Mouse (Mus musculus) liver, embryonic 15.5 days (tissue): ENCODE data around the gene C1ql4. TPM values are rescaled to one million over a fixed set of nuclear protein-coding genes. Genes with fewer than 3 reads are reported as not detected.
"Not testable (repeated sequence)": the region's sequence is repeated elsewhere in the genome, so short reads cannot be mapped to it uniquely, and the experiment has no call there.

ENCODE experiments used
- ATAC-seq: fragments of 200-750 bp; cut with Nextera tagmentation; 2 replicates; pipeline ENCODE4 v1.8.0; 2017; ENCODE audit warnings: moderate number of reproducible peaks, mild to moderate bottlenecking, moderate library complexity; ENCODE audit not compliant: insufficient read depth
- H3K27ac ChIP-seq: fragments of 300-500 bp; sonication (generic); replicated peaks from 2 replicates; pipeline ENCODE4 v1.5.1; 2015; ENCODE audit warnings: mild to moderate bottlenecking, inconsistent platforms
- H3K27me3 ChIP-seq: fragments of 300-500 bp; sonication (generic); 2 replicates; pipeline ENCODE4 v1.6.1; 2015; ENCODE audit warnings: mild to moderate bottlenecking, inconsistent platforms
- H3K36me3 ChIP-seq: fragments of 300-500 bp; sonication (generic); replicated peaks from 2 replicates; pipeline ENCODE4 v1.6.1; 2015; ENCODE audit warnings: moderate library complexity, mild to moderate bottlenecking, inconsistent platforms
- H3K4me1 ChIP-seq: fragments of 300-500 bp; sonication (generic); replicated peaks from 2 replicates; pipeline ENCODE4 v1.6.1; 2015; ENCODE audit warnings: inconsistent platforms
- H3K4me2 ChIP-seq: fragments of 300-500 bp; sonication (generic); 2 replicates; pipeline ENCODE4 v1.6.1; 2015; ENCODE audit warnings: moderate library complexity, mild to moderate bottlenecking, inconsistent platforms
- H3K4me3 ChIP-seq: fragments of 300-500 bp; sonication (generic); replicated peaks from 2 replicates; pipeline ENCODE4 v1.5.1; 2015; ENCODE audit warnings: mild to moderate bottlenecking, inconsistent platforms
- H3K9ac ChIP-seq: fragments of 300-500 bp; sonication (generic); 2 replicates; pipeline ENCODE4 v1.6.1; 2015; ENCODE audit warnings: moderate library complexity, mild to moderate bottlenecking, inconsistent platforms
- H3K9me3 ChIP-seq: fragments of 300-500 bp; sonication (generic); replicated peaks from 2 replicates; pipeline ENCODE4 v1.6.1; 2016; ENCODE audit warnings: inconsistent platforms
- WGBS: fragments of 180-500 bp; shearing (Covaris S2); methylation state at CpG from one replicate; pipeline ENCODE4 v1.1.7; 2015; ENCODE audit warnings: mixed read lengths; ENCODE audit not compliant: insufficient replicate concordance; 5-methylcytosine and 5-hydroxymethylcytosine counted together
- polyA plus RNA-seq: library from polyadenylated mRNA; unstranded; fragments of >200 nt; fragmentation: Nextera tagmentation; extraction: Ambion mirVana; gene quantifications from 2 replicates; pipeline ENCODE4 v1.2.1, GENCODE M21; 2015

Gene C1ql4
- polyA plus RNA-seq, 1 experiment from 2014 or later: not detected

DNA sequence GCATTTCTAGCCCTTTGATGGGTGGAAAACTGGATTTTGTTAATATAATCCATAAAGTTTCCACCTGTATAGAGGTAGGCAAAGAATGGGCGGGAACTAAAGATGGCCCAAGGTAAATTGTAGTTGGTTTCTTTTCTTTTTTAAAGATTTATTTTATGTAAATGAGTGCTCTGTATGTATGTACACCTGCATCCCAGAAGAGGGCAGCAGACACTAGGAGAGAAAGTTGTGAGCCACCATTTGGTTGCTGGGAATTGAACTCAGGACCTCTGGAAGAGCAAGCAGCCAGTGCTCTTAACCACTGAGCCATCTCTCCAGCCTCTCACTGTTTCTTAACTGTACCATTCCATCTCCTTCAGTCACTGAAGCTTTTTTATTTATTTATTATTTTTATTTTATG is 15.6 kb downstream of the C1ql4 start:
- Histone ChIP-seq H3K4me3 (no peak overlapping the region), H3K9me3 (no peaks in the 10 kb centered on the region; the same call in 1 of the 2 replicates), H3K36me3 (peaks cover 7% of the 10 kb centered on the region), H3K4me1 (peaks cover 23% of the 10 kb centered on the region), H3K27ac (no peak overlapping the region), H3K9ac (no peak overlapping the region), H3K27me3 (peaks cover 16% of the 10 kb centered on the region), H3K4me2 (no peak overlapping the region)
- ATAC-seq: no peak
- 53% methylated on average over 1 of the region's 1 CpGs for WGBS

DNA sequence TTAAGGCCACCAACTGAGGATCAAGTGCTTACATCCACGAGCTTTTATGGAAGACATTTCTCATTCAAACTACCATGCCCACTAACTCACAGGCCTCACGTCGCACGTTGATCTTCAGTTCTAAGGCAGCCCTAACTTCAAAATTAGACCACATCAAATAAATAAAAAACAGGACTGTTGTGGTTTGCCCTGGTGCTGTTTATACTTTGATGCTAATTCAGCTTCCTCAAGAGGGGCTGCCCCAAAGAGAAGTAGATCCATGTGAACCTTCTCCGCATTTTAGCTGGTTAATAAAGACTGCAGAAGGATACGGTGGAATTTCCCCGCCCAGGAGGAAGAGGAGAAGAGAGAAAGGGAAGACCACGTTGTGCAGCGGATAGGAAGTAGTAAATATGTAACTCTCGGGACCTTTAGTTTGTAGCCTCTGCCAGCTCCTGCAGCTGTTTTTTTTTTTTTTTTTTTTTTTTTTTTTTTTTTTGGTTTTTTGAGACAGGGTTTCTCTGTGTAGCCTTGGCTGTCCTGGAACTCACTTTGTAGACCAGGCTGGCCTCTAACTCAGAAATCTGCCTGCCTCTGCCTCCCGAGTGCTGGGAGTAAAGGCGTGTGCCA is 22.0 kb downstream of the C1ql4 start:
- ATAC-seq: no peak

DNA sequence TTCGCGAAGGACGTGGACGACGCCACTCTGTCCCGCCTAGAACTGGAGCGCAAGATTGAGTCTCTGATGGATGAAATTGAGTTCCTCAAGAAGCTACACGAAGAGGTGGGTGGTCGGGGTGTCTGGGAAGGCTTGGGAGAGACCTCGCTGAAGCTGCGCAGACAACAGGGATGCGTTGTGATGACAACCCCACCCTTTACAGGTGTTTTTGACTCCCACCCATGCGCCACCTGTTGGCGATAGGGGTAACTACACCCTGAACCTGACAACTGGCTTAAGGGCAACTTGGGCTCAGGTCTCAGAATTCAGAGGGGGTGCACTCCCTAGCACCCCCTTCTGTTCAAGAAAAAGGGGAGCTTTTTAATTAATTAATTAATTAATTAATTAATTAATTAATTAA is 31.3 kb downstream of the C1ql4 start:
- ATAC-seq: no peak
- H3K9ac ChIP-seq: no peak overlapping the region
- H3K36me3 ChIP-seq: no peaks in the 10 kb centered on the region
- no peak overlapping the region for H3K4me3 ChIP-seq
- no peaks in the 10 kb centered on the region for H3K9me3 ChIP-seq
- peaks cover 16% of the 10 kb centered on the region for H3K4me1 ChIP-seq
- peak overlapping the region; percentile 55; the same call in 1 of the 2 replicates for H3K4me2 ChIP-seq
- H3K27me3 ChIP-seq: peaks cover 94% of the 10 kb centered on the region
- H3K27ac ChIP-seq: no peak overlapping the region
- 11% methylated on average over 14 of the region's 14 CpGs for WGBS

More for the DNA sequence above, 22.0 kb downstream of the C1ql4 start:
- 55% methylated on average over 12 of the region's 12 CpGs for WGBS
- H3K9ac ChIP-seq: no peak overlapping the region
- H3K4me3 ChIP-seq: no peak overlapping the region
- H3K4me1 ChIP-seq: no peaks in the 10 kb centered on the region
- no peaks in the 10 kb centered on the region for H3K36me3 ChIP-seq
- H3K9me3 ChIP-seq: no peaks in the 10 kb centered on the region
- no peak overlapping the region for H3K4me2 ChIP-seq
- peaks cover 59% of the 10 kb centered on the region for H3K27me3 ChIP-seq
- no peak overlapping the region for H3K27ac ChIP-seq

DNA sequence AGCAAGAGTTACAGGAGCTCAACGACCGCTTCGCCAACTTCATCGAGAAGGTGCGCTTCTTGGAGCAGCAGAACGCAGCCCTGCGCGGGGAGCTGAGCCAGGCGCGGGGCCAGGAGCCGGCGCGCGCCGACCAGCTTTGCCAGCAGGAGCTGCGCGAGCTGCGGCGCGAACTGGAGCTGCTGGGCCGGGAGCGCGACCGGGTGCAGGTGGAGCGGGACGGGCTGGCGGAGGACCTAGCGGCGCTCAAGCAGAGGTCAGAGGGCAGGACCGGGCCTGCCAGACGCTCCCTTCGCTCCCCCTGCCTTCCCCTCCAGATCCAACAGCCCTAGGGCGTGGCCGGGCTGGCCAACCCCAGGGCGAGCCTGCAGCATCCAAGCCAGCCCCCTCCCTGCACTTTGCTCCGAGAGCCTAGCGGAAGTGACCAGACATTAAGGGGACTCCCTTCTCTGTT is 32.1 kb downstream of the C1ql4 start:
- no peak overlapping the region for H3K27ac ChIP-seq
- no peaks in the 10 kb centered on the region for H3K36me3 ChIP-seq
- ATAC-seq: peak; percentile 38
- peak overlapping the region; percentile 29 for H3K4me3 ChIP-seq
- no peak overlapping the region; the same call in 1 of the 2 replicates for H3K9ac ChIP-seq
- H3K27me3 ChIP-seq: peaks cover 96% of the 10 kb centered on the region
- peak overlapping the region; percentile 55 for H3K4me2 ChIP-seq
- under 1% methylated on average over 37 of the region's 37 CpGs for WGBS
- H3K9me3 ChIP-seq: no peaks in the 10 kb centered on the region
- H3K4me1 ChIP-seq: peaks cover 16% of the 10 kb centered on the region

DNA sequence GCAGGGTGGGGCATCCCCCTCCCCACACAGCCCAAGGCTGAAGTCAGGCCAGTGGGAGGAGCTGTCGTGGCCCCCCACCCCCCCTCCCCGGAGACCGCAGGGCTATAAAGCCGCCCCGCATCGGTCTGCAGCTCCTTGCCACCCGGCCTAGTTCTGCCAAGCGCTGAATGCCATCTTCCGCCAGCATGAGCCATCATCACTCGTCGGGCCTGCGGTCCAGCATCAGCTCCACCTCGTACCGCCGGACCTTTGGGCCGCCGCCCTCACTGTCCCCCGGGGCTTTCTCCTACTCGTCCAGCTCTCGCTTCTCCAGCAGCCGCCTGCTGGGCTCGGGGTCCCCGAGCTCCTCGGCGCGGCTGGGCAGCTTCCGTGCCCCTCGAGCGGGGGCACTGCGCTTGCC is 32.6 kb downstream of the C1ql4 start, which contains the start of gene Prph:
Gene Prph (plus strand): TSS at position 135 of the 400 bp plus-strand sequence.
- Histone ChIP-seq H3K4me3 (peak within 1 kb of the TSS; percentile 29), H3K9ac (no peak within 1 kb of the TSS; the same call in 1 of the 2 replicates), H3K4me2 (peak within 1 kb of the TSS; percentile 55), H3K27me3 (peaks cover 96% of the 10 kb centered on the region), H3K27ac (no peak within 1 kb of the TSS), H3K9me3 (no peaks in the 10 kb centered on the region), H3K4me1 (peaks cover 21% of the 10 kb centered on the region), H3K36me3 (no peaks in the 10 kb centered on the region)
- 3% methylated on average over 30 of the region's 30 CpGs for WGBS
- ATAC-seq: no peak

DNA sequence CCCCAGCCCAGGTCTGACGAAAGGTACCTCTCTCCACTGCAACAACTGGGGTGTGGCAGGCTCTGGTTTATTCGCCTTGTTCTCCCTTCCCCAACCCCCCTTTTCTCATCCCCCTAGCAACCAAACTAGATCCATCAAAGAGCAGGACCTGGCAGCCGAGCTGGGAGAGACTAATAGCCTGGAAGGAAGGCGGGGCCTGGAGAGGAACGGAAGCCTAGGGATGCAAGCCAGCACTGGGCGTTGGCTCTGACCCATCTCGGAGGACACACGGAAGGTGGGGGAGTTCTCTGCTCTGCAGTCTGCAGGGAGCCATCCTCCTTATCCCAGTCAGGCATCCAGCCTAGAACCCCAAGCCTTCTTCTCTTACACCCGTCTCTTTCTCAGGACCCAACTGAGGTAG is 34.2 kb downstream of the C1ql4 start:
- Histone ChIP-seq H3K9me3 (no peaks in the 10 kb centered on the region), H3K4me3 (no peak overlapping the region), H3K27me3 (peaks cover 88% of the 10 kb centered on the region), H3K4me2 (no peak overlapping the region), H3K27ac (no peak overlapping the region), H3K4me1 (peaks cover 26% of the 10 kb centered on the region), H3K9ac (no peak overlapping the region), H3K36me3 (no peaks in the 10 kb centered on the region)
- 30% methylated on average over 9 of the region's 9 CpGs for WGBS
- no peak for ATAC-seq

DNA sequence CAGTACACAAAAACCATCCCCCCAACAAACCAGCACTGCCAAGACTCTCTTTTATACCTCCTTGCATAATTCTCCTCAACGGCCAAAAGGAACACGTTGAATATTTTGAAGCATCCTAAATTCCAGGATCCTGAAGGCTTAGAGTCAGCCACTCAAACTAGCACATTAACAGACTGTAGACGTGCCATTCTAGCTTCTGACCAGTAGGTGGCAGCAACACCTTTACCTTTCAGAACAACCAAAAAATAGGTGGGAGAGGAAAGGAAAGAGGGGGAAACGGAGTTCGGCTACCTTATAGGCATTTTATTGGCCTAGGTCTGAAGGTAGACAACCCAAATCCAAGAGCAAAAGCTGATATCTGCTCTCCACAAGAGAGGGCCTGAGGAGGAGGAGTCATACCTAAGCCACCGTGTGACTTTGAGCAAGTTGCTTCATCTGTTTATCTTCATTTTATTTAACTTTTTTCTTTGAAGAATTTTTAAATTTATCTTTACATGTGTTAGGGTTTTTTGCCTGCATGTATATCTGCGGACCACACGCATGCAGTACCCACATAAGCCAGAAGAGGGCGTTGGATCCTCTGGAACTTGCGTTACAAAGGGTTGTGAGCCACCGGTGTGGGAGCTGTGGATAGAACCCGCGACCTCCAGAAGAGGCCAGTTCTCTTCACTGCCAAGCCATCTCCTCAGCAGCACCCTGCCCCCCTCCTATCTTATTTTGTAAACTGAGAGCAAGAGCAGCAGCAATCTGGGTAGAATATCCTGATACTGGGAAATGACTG is 38.0 kb downstream of the C1ql4 start:
- Histone ChIP-seq H3K27ac (no peak overlapping the region), H3K4me2 (no peak overlapping the region), H3K36me3 (no peaks in the 10 kb centered on the region), H3K9me3 (no peaks in the 10 kb centered on the region), H3K9ac (no peak overlapping the region), H3K27me3 (peaks cover 56% of the 10 kb centered on the region), H3K4me3 (no peak overlapping the region), H3K4me1 (peaks cover 10% of the 10 kb centered on the region)
- ATAC-seq: no peak
- WGBS: 27% methylated on average over 13 of the region's 13 CpGs

DNA sequence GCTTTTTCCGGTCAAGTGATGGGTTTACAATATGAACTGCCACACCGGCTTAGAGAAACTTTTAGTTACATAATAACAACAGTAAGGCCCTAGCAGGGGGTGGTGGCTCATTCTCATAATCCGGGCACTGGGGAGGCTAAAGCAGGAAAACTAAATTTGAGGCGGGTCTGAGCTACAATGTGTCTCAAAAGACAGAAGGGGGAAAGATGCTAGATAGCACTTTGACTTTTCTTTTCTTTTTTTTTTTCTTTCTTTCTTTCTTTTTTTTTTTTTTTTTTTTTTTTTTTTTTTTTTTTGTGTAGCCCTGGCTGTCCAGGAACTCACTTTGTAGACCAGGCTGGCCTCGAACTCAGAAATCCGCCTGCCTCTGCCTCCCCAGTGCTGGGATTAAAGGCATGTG is 41.9 kb downstream of the C1ql4 start:
- 69% methylated on average over 6 of the region's 6 CpGs for WGBS
- not testable (repeated sequence) for ATAC-seq, H3K4me2 ChIP-seq, H3K9ac ChIP-seq, H3K27ac ChIP-seq, H3K36me3 ChIP-seq, H3K4me3 ChIP-seq, H3K9me3 ChIP-seq
- Histone ChIP-seq H3K27me3 (peaks cover 32% of the 10 kb centered on the region), H3K4me1 (peaks cover 28% of the 10 kb centered on the region)

DNA sequence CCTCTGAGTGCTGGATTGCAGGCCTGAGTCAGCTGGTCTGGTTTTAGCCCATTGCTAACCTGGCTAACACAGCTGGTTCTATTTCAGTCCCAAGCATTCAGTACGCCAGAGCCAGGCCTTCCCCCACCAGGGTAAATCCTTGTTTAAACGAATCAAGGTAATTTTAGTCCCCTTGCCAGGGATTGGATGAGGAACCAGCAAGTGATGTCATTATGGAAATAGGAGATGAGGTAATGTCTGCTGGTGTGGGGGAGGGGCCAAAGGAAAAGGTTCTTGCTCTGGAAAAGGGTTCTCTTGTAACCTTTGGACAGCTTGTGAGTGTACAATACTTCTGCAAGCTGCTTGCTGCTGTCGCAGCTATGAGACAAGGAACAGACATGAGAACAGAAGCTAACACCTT is 42.8 kb downstream of the C1ql4 start:
- no peak for ATAC-seq
- no peak overlapping the region for H3K4me3 ChIP-seq
- no peaks in the 10 kb centered on the region for H3K9me3 ChIP-seq
- H3K27me3 ChIP-seq: peaks cover 23% of the 10 kb centered on the region; the same call in 1 of the 2 replicates
- no peak overlapping the region for H3K4me2 ChIP-seq
- no peak overlapping the region for H3K9ac ChIP-seq
- H3K36me3 ChIP-seq: no peaks in the 10 kb centered on the region
- H3K27ac ChIP-seq: no peak overlapping the region
- WGBS: 58% methylated on average over 3 of the region's 3 CpGs
- H3K4me1 ChIP-seq: peaks cover 29% of the 10 kb centered on the region

DNA sequence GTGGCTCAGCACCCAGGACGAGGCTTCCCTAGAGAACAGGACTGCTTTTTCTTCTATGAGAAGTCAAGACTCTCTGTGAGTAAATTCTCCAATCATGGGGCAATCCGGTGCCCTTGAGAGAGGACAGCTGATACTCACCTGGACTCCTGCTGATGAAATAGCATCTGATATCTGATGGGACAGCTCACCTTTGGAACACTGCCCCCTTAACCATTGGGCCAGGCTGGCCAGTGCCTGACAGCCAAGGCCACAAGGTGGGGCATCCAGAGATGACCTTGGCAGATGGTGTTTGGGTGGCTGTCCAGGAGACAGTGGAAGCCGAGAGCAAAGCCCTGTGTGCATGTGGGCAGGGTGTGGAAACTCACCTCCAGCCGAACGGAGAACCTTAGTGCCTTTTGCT is 45.3 kb downstream of the C1ql4 start:
- H3K9ac ChIP-seq: no peak overlapping the region
- no peak overlapping the region for H3K27ac ChIP-seq
- peaks cover 16% of the 10 kb centered on the region; the same call in 1 of the 2 replicates for H3K27me3 ChIP-seq
- H3K9me3 ChIP-seq: no peaks in the 10 kb centered on the region
- H3K4me3 ChIP-seq: no peak overlapping the region
- no peak overlapping the region for H3K4me2 ChIP-seq
- H3K4me1 ChIP-seq: peaks cover 25% of the 10 kb centered on the region
- peaks cover 18% of the 10 kb centered on the region for H3K36me3 ChIP-seq
- 64% methylated on average over 5 of the region's 5 CpGs for WGBS
- peak; percentile 32; the same call in 1 of the 2 replicates for ATAC-seq
